ENCODE assay signal across 12 mouse cellular contexts in genomic region chr11:78745475-78745874, GRCm38 (mm10). TPM values are rescaled to one million over a fixed set of nuclear protein-coding genes. Genes with fewer than 3 reads are reported as not detected.
DNase-seq lines count a peak whose midpoint lies in the region; ATAC-seq lines count a peak whose summit lies in the region.
"Had no signal": no experiment of that assay in that cellular context is flagged by ENCODE, and none has a peak within 500 bp of the region (broad histone marks: within the 10 kb centered on the region; RNA-seq: fewer than 3 reads in every experiment).

No protein-coding gene starts in this region.

- WGBS in forebrain, embryonic 11.5 days: 71% methylated on average over 4 of the region's 4 CpGs

- H3K4me2 ChIP-seq in forebrain, embryonic 11.5 days (ENCODE audit: low read depth, low read length, severe bottlenecking): no peak overlapping the region
- H3K4me2 ChIP-seq: liver, embryonic 15.5 days had no signal

- H3K27me3 ChIP-seq in forebrain, embryonic 11.5 days (ENCODE audit: control insufficient read depth, insufficient read depth, low read length): no peaks in the 10 kb centered on the region
- H3K27me3 ChIP-seq: liver, embryonic 15.5 days had no signal

- no peaks in the 10 kb centered on the region for H3K4me1 ChIP-seq in forebrain, embryonic 11.5 days (replicated peaks; ENCODE audit: control insufficient read depth, insufficient read depth, low read length)

- DNase-seq in gastrocnemius, postnatal 25 days: peak; percentile 6
- DNase-seq in gastrocnemius, postnatal 4 days (ENCODE audit: low spot score in 2 of 2): no peak
- DNase-seq in 416B (ENCODE audit: low read depth): peak; percentile 19
- peak; percentile 9 to 14 for DNase-seq in heart, adult 18-20 months
- peak; percentile 45 for DNase-seq in heart, postnatal 4 days
- DNase-seq in neural tube, embryonic 10.5 days (ENCODE audit: extremely low spot score, low spot score): no peak
- no peak for DNase-seq in thymus, postnatal 14 days
- no peak for DNase-seq in forebrain, embryonic 11.5 days (ENCODE audit: low spot score)
- DNase-seq: cerebellum, adult 8-10 months; layer of hippocampus, postnatal 36 days had no signal

- H3K36me3 ChIP-seq in forebrain, embryonic 11.5 days (ENCODE audit: control insufficient read depth, insufficient read depth, low read length): no peaks in the 10 kb centered on the region

- H3K27ac ChIP-seq in forebrain, embryonic 11.5 days (ENCODE audit: low read depth, low read length): no peak overlapping the region
- H3K27ac ChIP-seq: liver, embryonic 15.5 days had no signal

- H3K9me3 ChIP-seq in forebrain, embryonic 11.5 days (ENCODE audit: control insufficient read depth, low read length): no peaks in the 10 kb centered on the region
- H3K9me3 ChIP-seq: liver, embryonic 15.5 days had no signal

- H3K9ac ChIP-seq in forebrain, embryonic 11.5 days (ENCODE audit: low read length): no peak overlapping the region
- H3K9ac ChIP-seq: liver, embryonic 15.5 days had no signal

- H3K4me3 ChIP-seq in forebrain, embryonic 11.5 days (ENCODE audit: low read depth, low read length): no peak overlapping the region
- H3K4me3 ChIP-seq: liver, embryonic 15.5 days had no signal

- no peak for ATAC-seq in forebrain, embryonic 11.5 days (replicated peaks; ENCODE audit: low FRiP score)
- ATAC-seq: midbrain, embryonic 16.5 days had no signal

RNA-seq across cellular contexts. Expression of gene Ccnq, which starts 6.1 kb away (rescaled TPM):
- 1 to 10 TPM; 9.5 to 10.0 TPM for total RNA-seq in gastrocnemius, postnatal 25 days (2021)
- 10 to 100 TPM; 17.2 to 17.7 TPM for total RNA-seq in gastrocnemius, postnatal 4 days (2021)
- 10 to 100 TPM; 21.0 to 23.5 TPM for total RNA-seq in heart, adult 18-20 months (2021)
- 10 to 100 TPM; 22.2 to 22.3 TPM for total RNA-seq in heart, postnatal 4 days (2021)
- polyA plus RNA-seq in forebrain, embryonic 11.5 days (2014; fragmentation: Nextera tagmentation; extraction: Ambion mirVana): 35.9 and 43.4 TPM in 2 replicates

RNA-seq across cellular contexts. Expression of gene Nlk, which starts 48.3 kb away (rescaled TPM):
- total RNA-seq in gastrocnemius, postnatal 25 days (2021): 1 to 10 TPM; 5.6 to 5.7 TPM
- 10 to 100 TPM in 1 of 2 experiments, 1 to 10 TPM in 1; 7.6 to 10.5 TPM for total RNA-seq in gastrocnemius, postnatal 4 days (2021)
- total RNA-seq in heart, adult 18-20 months (2021): 10 to 100 TPM; 13.1 to 13.2 TPM
- total RNA-seq in heart, postnatal 4 days (2021): 10 to 100 TPM; 20.6 to 20.8 TPM
- 29.3 and 33.6 TPM in 2 replicates for polyA plus RNA-seq in forebrain, embryonic 11.5 days (2014; fragmentation: Nextera tagmentation; extraction: Ambion mirVana)

Comparison
In these comparisons a context has a peak if more than half of its experiments do, and no peak if none do; other contexts are left out.
1. DNase-seq: peak in gastrocnemius, postnatal 25 days (single experiment), 416B (single experiment), heart, adult 18-20 months (2 of 2) and heart, postnatal 4 days (single experiment); none in gastrocnemius, postnatal 4 days (0 of 2), neural tube, embryonic 10.5 days (single experiment), thymus, postnatal 14 days (single experiment) and forebrain, embryonic 11.5 days (single experiment).